Mouse (Mus musculus): Measurements from ENCODE around the gene Pgc. TPM values are rescaled to one million over a fixed set of nuclear protein-coding genes. Genes with fewer than 3 reads are reported as not detected.

Pgc gene
- polyA plus RNA-seq (2016; fragmentation: Nextera tagmentation; extraction: Ambion mirVana), result not detected in 2 replicates

GRCm38 (mm10) chr17:47726566-47726965, at the start of gene Pgc:
Pgc (plus strand) TSS chr17:47726842.
- H3K9ac ChIP-seq, result no peak within 1 kb of the TSS
- ATAC-seq (ENCODE audit: insufficient number of reproducible peaks, insufficient read depth, low FRiP score, low TSS enrichment), result no peak
- no peaks in the 10 kb centered on the region for H3K9me3 ChIP-seq
- no peaks in the 10 kb centered on the region for H3K36me3 ChIP-seq
- no peaks in the 10 kb centered on the region for H3K27me3 ChIP-seq
- 79% methylated on average over 11 of the region's 11 CpGs for WGBS
- H3K4me2 ChIP-seq (replicated peaks), result no peak within 1 kb of the TSS
- H3K4me3 ChIP-seq, result no peak within 1 kb of the TSS
- no peaks in the 10 kb centered on the region for H3K4me1 ChIP-seq
- H3K27ac ChIP-seq, result no peak within 1 kb of the TSS

- no peak overlapping the region for H3K9ac ChIP-seq
- 93% methylated on average over 5 of the region's 5 CpGs for WGBS
- H3K36me3 ChIP-seq, result peaks cover 54% of the 10 kb centered on the region
Measured at GRCm38 (mm10) chr17:47678238-47678637, 48.4 kb upstream of the Pgc start.

GRCm38 (mm10) chr17:47678702-47679101, 47.9 kb upstream of the Pgc start:
- H3K36me3 ChIP-seq, result peaks cover 59% of the 10 kb centered on the region

More at GRCm38 (mm10) chr17:47678238-47678637, 48.4 kb upstream of the Pgc start:
- Histone ChIP-seq H3K4me2 (replicated peaks) (no peak overlapping the region), H3K27ac (no peak overlapping the region), H3K4me1 (0 out of 2 replicates have a peak, but pooled peaks cover 7% of the 10 kb centered on the region), H3K4me3 (no peak overlapping the region), H3K9me3 (no peaks in the 10 kb centered on the region), H3K27me3 (no peaks in the 10 kb centered on the region)
- no peak for ATAC-seq (ENCODE audit: insufficient number of reproducible peaks, insufficient read depth, low FRiP score, low TSS enrichment)

GRCm38 (mm10) chr17:47682836-47683235, 43.8 kb upstream of the Pgc start:
- Histone ChIP-seq H3K9me3 (no peaks in the 10 kb centered on the region), H3K27me3 (no peaks in the 10 kb centered on the region), H3K4me2 (replicated peaks) (no peak overlapping the region), H3K36me3 (peaks cover 66% of the 10 kb centered on the region), H3K9ac (no peak overlapping the region), H3K4me1 (peaks cover 8% of the 10 kb centered on the region), H3K27ac (no peak overlapping the region), H3K4me3 (no peak overlapping the region)
- 79% methylated on average over 4 of the region's 4 CpGs for WGBS
- no peak for ATAC-seq (ENCODE audit: insufficient number of reproducible peaks, insufficient read depth, low FRiP score, low TSS enrichment)

More at GRCm38 (mm10) chr17:47678702-47679101, 47.9 kb upstream of the Pgc start:
- 0 out of 2 replicates have a peak, but pooled peaks cover 4% of the 10 kb centered on the region for H3K4me1 ChIP-seq
- H3K4me2 ChIP-seq (replicated peaks), result no peak overlapping the region
- ATAC-seq (ENCODE audit: insufficient number of reproducible peaks, insufficient read depth, low FRiP score, low TSS enrichment), result no peak
- H3K9me3 ChIP-seq, result no peaks in the 10 kb centered on the region
- H3K9ac ChIP-seq, result no peak overlapping the region
- no peak overlapping the region for H3K4me3 ChIP-seq
- 83% methylated on average over 5 of the region's 5 CpGs for WGBS
- H3K27ac ChIP-seq, result no peak overlapping the region
- H3K27me3 ChIP-seq, result no peaks in the 10 kb centered on the region

- Histone ChIP-seq H3K9ac (peak overlapping the region; percentile 77), H3K27ac (peak overlapping the region; percentile 86), H3K9me3 (no peaks in the 10 kb centered on the region), H3K36me3 (peaks cover 29% of the 10 kb centered on the region), H3K27me3 (no peaks in the 10 kb centered on the region), H3K4me2 (replicated peaks) (peak overlapping the region; percentile 90), H3K4me1 (peaks cover 14% of the 10 kb centered on the region), H3K4me3 (peak overlapping the region; percentile 74)
- ATAC-seq (ENCODE audit: insufficient number of reproducible peaks, insufficient read depth, low FRiP score, low TSS enrichment), result peak; percentile 87
- WGBS, result under 1% methylated on average over 70 of the region's 70 CpGs
Measured at GRCm38 (mm10) chr17:47687409-47688343, 39.0 kb upstream of the Pgc start.

- no peaks in the 10 kb centered on the region for H3K9me3 ChIP-seq
- peak within 1 kb of the TSS; percentile 86 for H3K27ac ChIP-seq
- peaks cover 14% of the 10 kb centered on the region for H3K4me1 ChIP-seq
- H3K27me3 ChIP-seq, result no peaks in the 10 kb centered on the region
- H3K36me3 ChIP-seq, result peaks cover 23% of the 10 kb centered on the region
- H3K4me2 ChIP-seq (replicated peaks), result peak within 1 kb of the TSS; percentile 90
- ATAC-seq (ENCODE audit: insufficient number of reproducible peaks, insufficient read depth, low FRiP score, low TSS enrichment), result no peak; the same call in none of the 2 replicates
- H3K9ac ChIP-seq, result peak within 1 kb of the TSS; percentile 77
- 1% methylated on average over 9 of the region's 9 CpGs for WGBS
- peak within 1 kb of the TSS; percentile 74 for H3K4me3 ChIP-seq
Measured at GRCm38 (mm10) chr17:47688344-47688607, 38.4 kb upstream of the Pgc start, which contains the start of gene Tomm6. Tomm6 (minus strand) TSS chr17:47688386.

GRCm38 (mm10) chr17:47688608-47689575, 37.8 kb upstream of the Pgc start, which contains the start of gene Frs3:
Frs3 (plus strand) TSS chr17:47689030.
- H3K4me2 ChIP-seq (replicated peaks), result peak within 1 kb of the TSS; percentile 90
- H3K36me3 ChIP-seq, result peaks cover 17% of the 10 kb centered on the region
- H3K9ac ChIP-seq, result peak within 1 kb of the TSS; percentile 77
- H3K4me3 ChIP-seq, result peak within 1 kb of the TSS; percentile 74
- H3K4me1 ChIP-seq, result peaks cover 16% of the 10 kb centered on the region
- H3K27ac ChIP-seq, result peak within 1 kb of the TSS; percentile 86
- 1% methylated on average over 58 of the region's 58 CpGs for WGBS
- ATAC-seq (ENCODE audit: insufficient number of reproducible peaks, insufficient read depth, low FRiP score, low TSS enrichment), result peak; percentile 65
- no peaks in the 10 kb centered on the region for H3K27me3 ChIP-seq
- H3K9me3 ChIP-seq, result no peaks in the 10 kb centered on the region

GRCm38 (mm10) chr17:47689894-47690293, 36.7 kb upstream of the Pgc start:
- 81% methylated on average over 8 of the region's 8 CpGs for WGBS
- no peaks in the 10 kb centered on the region for H3K27me3 ChIP-seq
- H3K36me3 ChIP-seq, result peaks cover 10% of the 10 kb centered on the region; the same call in 1 of the 2 replicates
- no peak overlapping the region for H3K9ac ChIP-seq
- H3K27ac ChIP-seq, result no peak overlapping the region
- peaks cover 20% of the 10 kb centered on the region for H3K4me1 ChIP-seq
- H3K4me2 ChIP-seq (replicated peaks), result peak overlapping the region; percentile 90
- no peak for ATAC-seq (ENCODE audit: insufficient number of reproducible peaks, insufficient read depth, low FRiP score, low TSS enrichment)
- H3K4me3 ChIP-seq, result peak overlapping the region; percentile 74; the same call in 1 of the 2 replicates
- H3K9me3 ChIP-seq, result no peaks in the 10 kb centered on the region

- 89% methylated on average over 3 of the region's 3 CpGs for WGBS
- Histone ChIP-seq H3K4me1 (peaks cover 26% of the 10 kb centered on the region), H3K4me2 (replicated peaks) (no peak overlapping the region), H3K27ac (no peak overlapping the region), H3K9me3 (no peaks in the 10 kb centered on the region), H3K9ac (no peak overlapping the region), H3K36me3 (no peaks in the 10 kb centered on the region), H3K4me3 (no peak overlapping the region), H3K27me3 (no peaks in the 10 kb centered on the region)
- ATAC-seq (ENCODE audit: insufficient number of reproducible peaks, insufficient read depth, low FRiP score, low TSS enrichment), result no peak
Measured at GRCm38 (mm10) chr17:47691650-47692049, 35.0 kb upstream of the Pgc start.

GRCm38 (mm10) chr17:47693671-47694441, 32.8 kb upstream of the Pgc start:
- WGBS, result 39% methylated on average over 13 of the region's 13 CpGs
- Histone ChIP-seq H3K4me1 (peaks cover 19% of the 10 kb centered on the region; the same call in 1 of the 2 replicates), H3K27ac (no peak overlapping the region), H3K4me2 (replicated peaks) (peak overlapping the region; percentile 78), H3K4me3 (peak overlapping the region; percentile 80), H3K27me3 (no peaks in the 10 kb centered on the region), H3K36me3 (peaks cover 5% of the 10 kb centered on the region; the same call in 1 of the 2 replicates), H3K9ac (peak overlapping the region; percentile 46), H3K9me3 (no peaks in the 10 kb centered on the region)
- peak; percentile 10; the same call in 1 of the 2 replicates for ATAC-seq (ENCODE audit: insufficient number of reproducible peaks, insufficient read depth, low FRiP score, low TSS enrichment)

GRCm38 (mm10) chr17:47694442-47694502, 32.4 kb upstream of the Pgc start, which contains the start of gene Gm21981:
Gm21981 (minus strand) TSS chr17:47694455.
- Histone ChIP-seq H3K9ac (peak within 1 kb of the TSS; percentile 84), H3K9me3 (no peaks in the 10 kb centered on the region), H3K27me3 (no peaks in the 10 kb centered on the region), H3K4me2 (replicated peaks) (peak within 1 kb of the TSS; percentile 78), H3K4me1 (peaks cover 16% of the 10 kb centered on the region; the same call in 1 of the 2 replicates), H3K4me3 (peak within 1 kb of the TSS; percentile 80), H3K27ac (peak within 1 kb of the TSS; percentile 57; the same call in 1 of the 2 replicates), H3K36me3 (peaks cover 5% of the 10 kb centered on the region; the same call in 1 of the 2 replicates)
- ATAC-seq (ENCODE audit: insufficient number of reproducible peaks, insufficient read depth, low FRiP score, low TSS enrichment), result no peak
- WGBS, result 0% methylated on average over 3 of the region's 3 CpGs
